Mouse (Mus musculus) forebrain, embryonic 12.5 days (tissue): ENCODE measurements at regions not wholly inside any gene's neighbourhood (a gene's known extent, or its start where the extent isn't known, plus 50 kb on each side); places are given as distances from the start of the nearest gene placed in this dataset.

Source experiments
- ATAC-seq: fragments of 200-750 bp; cut with Nextera tagmentation; 2 replicates; pipeline ENCODE4 v1.8.0; 2017; ENCODE audit warnings: moderate TSS enrichment; ENCODE audit not compliant: low FRiP score
- H3K27ac ChIP-seq: fragments of 300-500 bp; sonication (generic); 2 replicates; pipeline ENCODE4 v1.5.1; 2016; ENCODE audit warnings: mild to moderate bottlenecking
- H3K27me3 ChIP-seq: fragments of 300-500 bp; sonication (generic); 2 replicates; pipeline ENCODE4 v1.6.1; 2016; ENCODE audit warnings: mild to moderate bottlenecking
- H3K36me3 ChIP-seq: fragments of 300-500 bp; sonication (generic); replicated peaks from 2 replicates; pipeline ENCODE4 v1.6.1; 2016; ENCODE audit warnings: mild to moderate bottlenecking
- H3K4me1 ChIP-seq: fragments of 300-500 bp; sonication (generic); 2 replicates; pipeline ENCODE4 v1.6.1; 2016
- H3K4me2 ChIP-seq: fragments of 300-500 bp; sonication (generic); 2 replicates; pipeline ENCODE4 v1.6.1; 2016; ENCODE audit warnings: mild to moderate bottlenecking, moderate library complexity
- H3K4me3 ChIP-seq: fragments of 300-500 bp; sonication (generic); replicated peaks from 2 replicates; pipeline ENCODE4 v1.5.1; 2016; ENCODE audit warnings: mild to moderate bottlenecking
- H3K9ac ChIP-seq: fragments of 300-500 bp; sonication (generic); 2 replicates; pipeline ENCODE4 v1.6.1; 2016; ENCODE audit warnings: mild to moderate bottlenecking
- H3K9me3 ChIP-seq: fragments of 300-500 bp; sonication (generic); 2 replicates; pipeline ENCODE4 v1.6.1; 2016
- WGBS: fragments of 180-500 bp; shearing (Covaris S2); methylation state at CpG from one replicate; pipeline ENCODE4 v1.1.7; 2016; 5-methylcytosine and 5-hydroxymethylcytosine counted together

DNA sequence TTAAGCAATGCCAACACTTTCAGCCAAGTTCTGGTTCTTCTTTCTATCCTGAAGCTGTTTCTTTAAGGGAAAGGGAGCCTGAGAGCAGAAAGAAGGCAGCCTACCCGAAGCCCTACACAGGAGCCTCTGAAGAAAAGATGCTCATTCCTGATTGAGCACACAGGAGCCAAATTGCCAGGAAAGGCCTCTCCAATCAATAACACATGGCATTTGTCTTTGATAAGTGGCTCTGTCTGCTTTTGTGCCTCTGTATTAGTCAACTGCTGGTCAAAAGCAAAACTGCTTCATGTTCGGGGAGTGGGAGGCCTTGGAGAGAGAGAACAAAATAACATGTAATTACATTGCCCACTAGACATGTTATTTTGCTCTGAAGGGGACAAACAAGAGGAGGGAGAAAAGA lies 1607.4 kb downstream of the 4930444P10Rik start:
- H3K4me2 ChIP-seq = no peak overlapping the region
- WGBS = 49% methylated on average over 2 of the region's 2 CpGs
- H3K9ac ChIP-seq = no peak overlapping the region
- H3K4me1 ChIP-seq = no peaks in the 10 kb centered on the region
- no peaks in the 10 kb centered on the region for H3K36me3 ChIP-seq
- H3K9me3 ChIP-seq = no peaks in the 10 kb centered on the region
- no peak overlapping the region for H3K4me3 ChIP-seq
- ATAC-seq = no peak
- no peaks in the 10 kb centered on the region for H3K27me3 ChIP-seq
- no peak overlapping the region for H3K27ac ChIP-seq

DNA sequence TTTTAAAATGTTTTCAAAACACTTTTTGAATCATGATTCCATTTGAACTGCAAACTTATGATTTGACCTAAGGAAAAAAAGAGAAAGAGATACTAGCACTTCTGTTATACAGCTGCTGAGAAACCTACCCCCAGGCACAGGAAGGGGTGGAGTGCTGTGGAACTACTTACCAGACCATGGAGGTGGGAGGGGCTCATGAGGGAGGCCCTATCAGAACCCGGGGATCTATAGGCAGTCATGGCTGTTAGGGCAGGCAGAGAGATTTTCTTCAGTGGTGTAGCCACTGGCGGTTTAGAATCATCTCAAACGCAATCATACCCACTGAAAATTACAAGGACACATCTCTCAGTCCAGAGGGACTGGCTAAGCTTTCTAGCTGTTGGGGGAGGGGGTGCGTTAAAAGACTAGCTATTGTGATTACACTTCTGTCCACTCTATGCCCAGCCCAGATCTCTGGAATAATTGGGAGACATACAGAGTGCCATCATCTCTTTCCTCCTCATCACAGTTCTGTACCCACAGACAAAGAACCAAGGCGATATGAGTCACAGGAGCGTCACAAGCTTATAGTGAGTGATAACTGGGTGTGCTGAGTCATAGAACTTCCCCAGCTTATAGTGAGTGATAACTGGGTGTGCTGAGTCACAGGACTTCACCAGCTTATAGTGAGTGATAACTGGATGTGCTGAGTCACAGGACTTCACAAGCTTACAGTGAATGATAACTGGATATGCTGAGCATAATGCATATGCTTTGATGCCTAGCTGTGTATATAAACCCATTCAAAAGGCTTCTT lies 1608.8 kb downstream of the 4930444P10Rik start:
- Histone ChIP-seq H3K4me1 (no peaks in the 10 kb centered on the region), H3K36me3 (no peaks in the 10 kb centered on the region), H3K4me3 (no peak overlapping the region), H3K27ac (no peak overlapping the region), H3K9ac (no peak overlapping the region), H3K4me2 (no peak overlapping the region), H3K9me3 (no peaks in the 10 kb centered on the region), H3K27me3 (no peaks in the 10 kb centered on the region)
- ATAC-seq = 0 out of 2 replicates have a peak, but pooled peaks have one; percentile 27
- WGBS = 89% methylated on average over 6 of the region's 6 CpGs

- WGBS = 10% methylated on average over 3 of the region's 3 CpGs
- H3K36me3 ChIP-seq = no peaks in the 10 kb centered on the region
- peak; percentile 69; the same call in 1 of the 2 replicates for ATAC-seq
- H3K4me1 ChIP-seq = peaks cover 9% of the 10 kb centered on the region
- H3K4me3 ChIP-seq = no peak overlapping the region
- no peak overlapping the region for H3K27ac ChIP-seq
- no peaks in the 10 kb centered on the region for H3K9me3 ChIP-seq
- H3K27me3 ChIP-seq = peaks cover 4% of the 10 kb centered on the region
- H3K9ac ChIP-seq = no peak overlapping the region
- H3K4me2 ChIP-seq = no peak overlapping the region
Measured at GRCm38 (mm10) chr1:14472294-14472693, 1620.8 kb downstream of the 4930444P10Rik start.

GRCm38 (mm10) chr1:14471551-14471950 lies 1621.6 kb downstream of the 4930444P10Rik start:
- Histone ChIP-seq H3K4me3 (no peak overlapping the region), H3K9ac (no peak overlapping the region), H3K27ac (no peak overlapping the region), H3K27me3 (peaks cover 4% of the 10 kb centered on the region), H3K9me3 (no peaks in the 10 kb centered on the region), H3K4me2 (no peak overlapping the region), H3K36me3 (no peaks in the 10 kb centered on the region), H3K4me1 (peaks cover 9% of the 10 kb centered on the region)
- no peak for ATAC-seq
- 19% methylated on average over 2 of the region's 2 CpGs for WGBS

DNA sequence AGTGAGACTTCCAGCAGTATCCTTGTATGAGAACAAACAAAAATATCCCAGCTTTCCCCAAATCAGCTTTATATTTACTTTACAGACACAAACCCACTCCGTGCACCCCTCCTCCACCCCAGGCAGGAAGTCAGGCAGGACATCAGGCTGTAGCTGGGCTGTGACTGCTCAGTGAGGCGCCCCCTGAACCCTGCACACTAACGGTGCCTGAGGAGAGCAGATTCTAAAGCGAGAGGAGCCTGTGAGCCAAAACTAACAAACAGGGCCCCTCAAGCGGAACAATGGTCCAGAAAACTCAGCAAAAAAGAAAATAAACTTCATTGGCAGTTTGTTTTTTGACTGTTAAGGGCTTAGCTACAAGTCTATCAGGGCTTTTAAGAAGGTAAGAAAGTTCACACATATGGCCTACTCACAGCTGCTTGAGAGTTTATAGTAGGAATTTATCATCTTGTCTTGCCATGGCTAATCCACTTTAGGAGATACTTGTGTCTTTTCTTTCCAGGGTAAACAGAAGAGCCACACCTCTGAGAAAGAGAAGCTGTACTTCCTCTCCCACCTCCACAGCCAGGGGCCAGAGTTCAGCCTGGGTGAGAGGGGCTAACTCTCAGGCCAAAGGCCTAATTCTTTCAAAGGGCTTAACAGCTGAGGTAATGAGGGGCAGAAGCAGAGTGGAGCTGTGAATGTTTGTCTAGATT lies 1628.2 kb downstream of the 4930444P10Rik start:
- 14% methylated on average over 5 of the region's 5 CpGs for WGBS
- H3K9me3 ChIP-seq = no peaks in the 10 kb centered on the region
- no peak for ATAC-seq

GRCm38 (mm10) chr1:14462496-14462895 lies 1630.6 kb downstream of the 4930444P10Rik start:
- no peaks in the 10 kb centered on the region for H3K36me3 ChIP-seq
- 47% methylated on average over 3 of the region's 3 CpGs for whole genome bisulfite sequencing
- no peak overlapping the region for H3K27ac ChIP-seq
- peaks cover 8% of the 10 kb centered on the region for H3K4me1 ChIP-seq
- H3K27me3 ChIP-seq = no peaks in the 10 kb centered on the region
- H3K4me2 ChIP-seq = no peak overlapping the region
- no peak for ATAC-seq
- H3K4me3 ChIP-seq = no peak overlapping the region
- H3K9ac ChIP-seq = no peak overlapping the region
- no peaks in the 10 kb centered on the region for H3K9me3 ChIP-seq

More for the DNA sequence above, 1628.2 kb downstream of the 4930444P10Rik start:
- H3K4me3 ChIP-seq = no peak overlapping the region
- H3K27ac ChIP-seq = no peak overlapping the region
- H3K36me3 ChIP-seq = no peaks in the 10 kb centered on the region
- peaks cover 4% of the 10 kb centered on the region; the same call in 1 of the 2 replicates for H3K27me3 ChIP-seq
- peaks cover 8% of the 10 kb centered on the region for H3K4me1 ChIP-seq
- H3K9ac ChIP-seq = no peak overlapping the region
- H3K4me2 ChIP-seq = no peak overlapping the region

GRCm38 (mm10) chr1:14460811-14461210 lies 1632.3 kb downstream of the 4930444P10Rik start:
- Histone ChIP-seq H3K4me3 (no peak overlapping the region), H3K9ac (no peak overlapping the region), H3K4me1 (peaks cover 8% of the 10 kb centered on the region), H3K36me3 (no peaks in the 10 kb centered on the region), H3K9me3 (no peaks in the 10 kb centered on the region), H3K27me3 (no peaks in the 10 kb centered on the region), H3K4me2 (no peak overlapping the region), H3K27ac (no peak overlapping the region)
- 84% methylated on average over 4 of the region's 4 CpGs for WGBS
- ATAC-seq = no peak

DNA sequence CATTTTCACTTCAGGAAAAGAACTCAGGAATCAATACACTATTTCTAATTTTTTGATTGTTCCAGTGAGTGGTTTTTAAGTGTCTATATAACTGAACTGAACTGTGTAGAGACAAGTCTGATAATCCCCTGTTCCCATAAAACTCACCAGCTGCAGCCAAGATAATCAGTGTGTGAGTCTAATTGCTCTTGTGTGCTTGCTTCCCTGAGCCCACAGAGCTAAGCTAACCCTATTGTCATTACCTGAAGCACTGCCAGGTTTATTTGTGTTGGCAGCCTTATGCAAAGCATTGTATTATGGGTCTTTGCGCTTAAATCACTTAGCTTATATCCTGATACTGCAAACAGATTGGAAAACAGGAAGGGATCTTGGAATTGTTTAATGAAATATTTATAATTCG lies 1663.8 kb downstream of the 4930444P10Rik start:
- Histone ChIP-seq H3K27ac (no peak overlapping the region), H3K4me2 (no peak overlapping the region), H3K27me3 (no peaks in the 10 kb centered on the region), H3K4me3 (no peak overlapping the region), H3K36me3 (no peaks in the 10 kb centered on the region), H3K9ac (no peak overlapping the region), H3K9me3 (no peaks in the 10 kb centered on the region), H3K4me1 (no peaks in the 10 kb centered on the region)
- ATAC-seq = no peak
- 53% methylated on average over 2 of the region's 2 CpGs for WGBS

DNA sequence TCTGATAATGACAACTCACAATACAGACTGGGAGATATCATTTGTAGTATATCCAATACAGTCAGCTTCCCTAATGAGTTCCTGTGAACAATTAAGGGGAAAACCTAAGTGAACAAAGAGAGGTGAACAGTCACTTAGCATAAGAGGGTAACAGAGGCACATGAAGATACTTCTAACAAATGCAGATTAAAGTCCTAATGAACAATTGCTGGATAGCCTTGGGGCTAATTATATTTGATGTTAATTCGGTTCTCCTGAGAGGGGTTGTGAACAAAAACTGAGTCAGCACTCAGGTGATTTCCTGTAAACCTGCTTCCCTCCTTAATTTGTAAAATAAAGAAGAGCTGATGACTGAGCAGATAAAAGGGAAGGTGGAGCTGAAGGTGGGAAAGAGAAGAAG lies 1672.1 kb downstream of the 4930444P10Rik start:
- H3K36me3 ChIP-seq = no peaks in the 10 kb centered on the region
- no peak overlapping the region for H3K4me3 ChIP-seq
- H3K4me2 ChIP-seq = no peak overlapping the region
- no peaks in the 10 kb centered on the region for H3K27me3 ChIP-seq
- H3K4me1 ChIP-seq = no peaks in the 10 kb centered on the region
- H3K27ac ChIP-seq = no peak overlapping the region
- no peak overlapping the region for H3K9ac ChIP-seq
- no peak for ATAC-seq
- WGBS = 61% methylated on average over 1 of the region's 1 CpGs
- no peaks in the 10 kb centered on the region for H3K9me3 ChIP-seq

- WGBS = 30% methylated on average over 4 of the region's 4 CpGs
- Histone ChIP-seq H3K4me1 (no peaks in the 10 kb centered on the region), H3K9me3 (no peaks in the 10 kb centered on the region), H3K9ac (no peak overlapping the region), H3K36me3 (no peaks in the 10 kb centered on the region), H3K27me3 (no peaks in the 10 kb centered on the region), H3K27ac (no peak overlapping the region), H3K4me3 (no peak overlapping the region), H3K4me2 (no peak overlapping the region)
- no peak for ATAC-seq
Measured at GRCm38 (mm10) chr1:14413826-14414445, 1679.2 kb downstream of the 4930444P10Rik start.

GRCm38 (mm10) chr1:14369957-14370833 lies 1722.9 kb downstream of the 4930444P10Rik start:
- no peaks in the 10 kb centered on the region for H3K9me3 ChIP-seq
- no peak overlapping the region for H3K4me3 ChIP-seq
- H3K4me2 ChIP-seq = no peak overlapping the region
- H3K36me3 ChIP-seq = no peaks in the 10 kb centered on the region
- WGBS = 83% methylated on average over 3 of the region's 3 CpGs
- no peak overlapping the region for H3K27ac ChIP-seq
- no peaks in the 10 kb centered on the region for H3K27me3 ChIP-seq
- ATAC-seq = no peak
- H3K4me1 ChIP-seq = no peaks in the 10 kb centered on the region
- H3K9ac ChIP-seq = no peak overlapping the region
